Mouse (Mus musculus) forebrain, embryonic 11.5 days (tissue): ENCODE data around the gene Pla2g12b. TPM values are rescaled to one million over a fixed set of nuclear protein-coding genes. Genes with fewer than 3 reads are reported as not detected.

Source experiments
- ATAC-seq: fragments of 200-750 bp; cut with Nextera tagmentation; replicated peaks from 2 replicates; pipeline ENCODE4 v1.8.0; 2017; ENCODE audit warnings: moderate TSS enrichment; ENCODE audit not compliant: low FRiP score
- DNase-seq: peaks from one replicate; pipeline ENCODE4 v3.0.0-alpha.2; 2017; ENCODE audit warnings: low spot score
- H3K27ac ChIP-seq: fragments of 300-500 bp; sonication (generic); 2 replicates; pipeline ENCODE4 v1.5.1; 2014; ENCODE audit warnings: low read depth, low read length
- H3K27me3 ChIP-seq: fragments of 300-500 bp; sonication (generic); 2 replicates; pipeline ENCODE4 v1.6.1; 2014; ENCODE audit warnings: mild to moderate bottlenecking, low read length, mixed read lengths; ENCODE audit not compliant: control insufficient read depth, insufficient read depth
- H3K36me3 ChIP-seq: fragments of 300-500 bp; sonication (generic); 2 replicates; pipeline ENCODE4 v1.6.1; 2014; ENCODE audit warnings: mild to moderate bottlenecking, low read length, moderate library complexity, mixed read lengths; ENCODE audit not compliant: control insufficient read depth, insufficient read depth
- H3K4me1 ChIP-seq: fragments of 300-500 bp; sonication (generic); replicated peaks from 2 replicates; pipeline ENCODE4 v1.6.1; 2014; ENCODE audit warnings: low read length, mixed read lengths; ENCODE audit not compliant: control insufficient read depth, insufficient read depth
- H3K4me2 ChIP-seq: fragments of 300-500 bp; sonication (generic); 2 replicates; pipeline ENCODE4 v1.6.1; 2014; ENCODE audit warnings: low read depth, mild to moderate bottlenecking, low read length, moderate library complexity, mixed read lengths; ENCODE audit not compliant: severe bottlenecking
- H3K4me3 ChIP-seq: fragments of 300-500 bp; sonication (generic); 2 replicates; pipeline ENCODE4 v1.5.1; 2014; ENCODE audit warnings: low read depth, low read length
- H3K9ac ChIP-seq: fragments of 300-500 bp; sonication (generic); 2 replicates; pipeline ENCODE4 v1.6.1; 2014; ENCODE audit warnings: low read length
- H3K9me3 ChIP-seq: fragments of 300-500 bp; sonication (generic); 2 replicates; pipeline ENCODE4 v1.6.1; 2016; ENCODE audit warnings: low read length, mixed read lengths; ENCODE audit not compliant: control insufficient read depth
- WGBS: fragments of 180-500 bp; shearing (Covaris S2); extraction: QIAGEN DNeasy Blood & Tissue Kit; methylation state at CpG from one replicate; pipeline ENCODE4 v1.1.7; 2014; 5-methylcytosine and 5-hydroxymethylcytosine counted together
- polyA plus RNA-seq: library from polyadenylated mRNA; unstranded; fragments of >200 nt; fragmentation: Nextera tagmentation; extraction: Ambion mirVana; gene quantifications from 2 replicates; pipeline ENCODE4 v1.2.1, GENCODE M21; 2014

Pla2g12b gene
- not detected in 2 replicates for polyA plus RNA-seq

GRCm38 (mm10) chr10:59402899-59403792, at the start of gene Pla2g12b:
Gene Pla2g12b (plus strand): TSS chr10:59403660.
- no peak within 1 kb of the TSS for H3K4me2 ChIP-seq
- no peak within 1 kb of the TSS for H3K9ac ChIP-seq
- H3K4me3 ChIP-seq: no peak within 1 kb of the TSS
- no peaks in the 10 kb centered on the region for H3K27me3 ChIP-seq
- no peaks in the 10 kb centered on the region for H3K36me3 ChIP-seq
- DNase-seq (no peak), ATAC-seq (no peak)
- H3K9me3 ChIP-seq: no peaks in the 10 kb centered on the region
- no peak within 1 kb of the TSS for H3K27ac ChIP-seq
- 77% methylated on average over 21 of the region's 21 CpGs for WGBS
- no peaks in the 10 kb centered on the region for H3K4me1 ChIP-seq

GRCm38 (mm10) chr10:59354120-59354519, 49.3 kb upstream of the Pla2g12b start:
- no peak for DNase-seq
- Histone ChIP-seq H3K9me3 (no peaks in the 10 kb centered on the region), H3K27ac (no peak overlapping the region), H3K27me3 (no peaks in the 10 kb centered on the region), H3K4me3 (no peak overlapping the region), H3K36me3 (peaks cover 8% of the 10 kb centered on the region), H3K4me1 (no peaks in the 10 kb centered on the region), H3K4me2 (no peak overlapping the region), H3K9ac (no peak overlapping the region)
- ATAC-seq: no peak
- WGBS: 52% methylated on average over 12 of the region's 12 CpGs

- Histone ChIP-seq H3K27me3 (no peaks in the 10 kb centered on the region), H3K4me2 (no peak overlapping the region), H3K9ac (no peak overlapping the region), H3K9me3 (no peaks in the 10 kb centered on the region), H3K4me1 (no peaks in the 10 kb centered on the region), H3K36me3 (peaks cover 8% of the 10 kb centered on the region), H3K4me3 (no peak overlapping the region), H3K27ac (no peak overlapping the region)
- DNase-seq (no peak), ATAC-seq (no peak)
- 87% methylated on average over 8 of the region's 8 CpGs for WGBS
Measured at GRCm38 (mm10) chr10:59355020-59355419, 48.4 kb upstream of the Pla2g12b start.

GRCm38 (mm10) chr10:59358744-59359143, 44.7 kb upstream of the Pla2g12b start:
- whole genome bisulfite sequencing: 95% methylated on average over 4 of the region's 4 CpGs

GRCm38 (mm10) chr10:59363208-59363607, 40.3 kb upstream of the Pla2g12b start:
- Histone ChIP-seq H3K4me1 (no peaks in the 10 kb centered on the region), H3K9me3 (no peaks in the 10 kb centered on the region)
- ATAC-seq: no peak

More at GRCm38 (mm10) chr10:59358744-59359143, 44.7 kb upstream of the Pla2g12b start:
- H3K27ac ChIP-seq: no peak overlapping the region
- H3K4me3 ChIP-seq: no peak overlapping the region
- peaks cover 8% of the 10 kb centered on the region; the same call in 1 of the 2 replicates for H3K36me3 ChIP-seq
- no peak overlapping the region for H3K4me2 ChIP-seq
- ATAC-seq: no peak
- H3K9ac ChIP-seq: no peak overlapping the region
- DNase-seq: no peak
- no peaks in the 10 kb centered on the region for H3K27me3 ChIP-seq
- H3K4me1 ChIP-seq: no peaks in the 10 kb centered on the region
- no peaks in the 10 kb centered on the region for H3K9me3 ChIP-seq

GRCm38 (mm10) chr10:59364551-59364950, 38.9 kb upstream of the Pla2g12b start:
- Histone ChIP-seq H3K4me3 (no peak overlapping the region), H3K9me3 (no peaks in the 10 kb centered on the region), H3K36me3 (peaks cover 14% of the 10 kb centered on the region; the same call in 1 of the 2 replicates), H3K27me3 (no peaks in the 10 kb centered on the region), H3K27ac (no peak overlapping the region), H3K4me2 (no peak overlapping the region), H3K4me1 (no peaks in the 10 kb centered on the region), H3K9ac (no peak overlapping the region)
- ATAC-seq (no peak), DNase-seq (no peak)
- 91% methylated on average over 3 of the region's 3 CpGs for WGBS

More at GRCm38 (mm10) chr10:59363208-59363607, 40.3 kb upstream of the Pla2g12b start:
- H3K27ac ChIP-seq: no peak overlapping the region
- no peak for DNase-seq
- no peak overlapping the region for H3K4me3 ChIP-seq
- peaks cover 12% of the 10 kb centered on the region; the same call in 1 of the 2 replicates for H3K36me3 ChIP-seq
- H3K27me3 ChIP-seq: no peaks in the 10 kb centered on the region
- whole genome bisulfite sequencing: 87% methylated on average over 2 of the region's 2 CpGs
- no peak overlapping the region for H3K4me2 ChIP-seq
- no peak overlapping the region for H3K9ac ChIP-seq

GRCm38 (mm10) chr10:59365804-59366589, 37.5 kb upstream of the Pla2g12b start:
- no peak overlapping the region for H3K27ac ChIP-seq
- WGBS: 85% methylated on average over 5 of the region's 5 CpGs
- H3K4me1 ChIP-seq: no peaks in the 10 kb centered on the region
- H3K9me3 ChIP-seq: no peaks in the 10 kb centered on the region
- no peak for DNase-seq
- H3K36me3 ChIP-seq: peaks cover 12% of the 10 kb centered on the region; the same call in 1 of the 2 replicates
- no peak overlapping the region for H3K9ac ChIP-seq
- no peak overlapping the region for H3K4me2 ChIP-seq
- H3K27me3 ChIP-seq: no peaks in the 10 kb centered on the region
- no peak for ATAC-seq
- H3K4me3 ChIP-seq: no peak overlapping the region

- no peak overlapping the region for H3K9ac ChIP-seq
- H3K4me2 ChIP-seq: no peak overlapping the region
- H3K36me3 ChIP-seq: peaks cover 12% of the 10 kb centered on the region; the same call in 1 of the 2 replicates
- H3K4me1 ChIP-seq: no peaks in the 10 kb centered on the region
- no peaks in the 10 kb centered on the region for H3K27me3 ChIP-seq
- H3K9me3 ChIP-seq: no peaks in the 10 kb centered on the region
- WGBS: 95% methylated on average over 4 of the region's 4 CpGs
- no peak overlapping the region for H3K4me3 ChIP-seq
- H3K27ac ChIP-seq: no peak overlapping the region
- no peak for ATAC-seq
- DNase-seq: no peak
Measured at GRCm38 (mm10) chr10:59366746-59367145, 36.7 kb upstream of the Pla2g12b start.
